Mouse (Mus musculus): ENCODE results near the gene Spem2.

The Spem2 gene

GRCm38 (mm10) chr11:69799394-69800137 lies 18.7 kb downstream of the Spem2 start:
- peak; percentile 66 to 73 for DNase-seq (ENCODE audit: low spot score in 2 of 2)

GRCm38 (mm10) chr11:69797924-69798323 lies 20.3 kb downstream of the Spem2 start:
- no peak for DNase-seq (ENCODE audit: low spot score in 2 of 2)

GRCm38 (mm10) chr11:69795983-69796435 lies 22.3 kb downstream of the Spem2 start:
- DNase-seq (ENCODE audit: low spot score in 2 of 2): no peak

GRCm38 (mm10) chr11:69795168-69795982 lies 22.9 kb downstream of the Spem2 start, which contains the start of gene Chrnb1:
Chrnb1 (minus strand) TSS chr11:69795943.
- DNase-seq (ENCODE audit: low spot score in 2 of 2): peak; percentile 98 to 99

- DNase-seq (ENCODE audit: low spot score in 2 of 2): no peak
These were observed 24.8 kb downstream of the Spem2 start for GRCm38 (mm10) chr11:69793429-69793828.

GRCm38 (mm10) chr11:69791420-69791819 lies 26.8 kb downstream of the Spem2 start:
- no peak for DNase-seq (ENCODE audit: low spot score in 2 of 2)

- DNase-seq (ENCODE audit: low spot score in 2 of 2): no peak
These were observed 28.8 kb downstream of the Spem2 start for GRCm38 (mm10) chr11:69789431-69789830.

GRCm38 (mm10) chr11:69787306-69787705 lies 31.0 kb downstream of the Spem2 start:
- DNase-seq (ENCODE audit: low spot score in 2 of 2): no peak

- DNase-seq (ENCODE audit: low spot score in 2 of 2): peak in 1 of 2 experiments; percentile 38
These were observed 33.4 kb downstream of the Spem2 start for GRCm38 (mm10) chr11:69784793-69785272.

GRCm38 (mm10) chr11:69781828-69782227 lies 36.4 kb downstream of the Spem2 start:
- no peak for DNase-seq (ENCODE audit: low spot score in 2 of 2)

GRCm38 (mm10) chr11:69778985-69779384 lies 39.3 kb downstream of the Spem2 start:
- no peak for DNase-seq (ENCODE audit: low spot score in 2 of 2)

GRCm38 (mm10) chr11:69778258-69778982 lies 39.8 kb downstream of the Spem2 start:
- DNase-seq (ENCODE audit: low spot score in 2 of 2): no peak

- no peak for DNase-seq (ENCODE audit: low spot score in 2 of 2)
These were observed 40.6 kb downstream of the Spem2 start for GRCm38 (mm10) chr11:69777504-69778257.

- no peak for DNase-seq (ENCODE audit: low spot score in 2 of 2)
These were observed 41.8 kb downstream of the Spem2 start for GRCm38 (mm10) chr11:69776488-69776887.

GRCm38 (mm10) chr11:69775716-69776115 lies 42.5 kb downstream of the Spem2 start:
- DNase-seq (ENCODE audit: low spot score in 2 of 2): no peak

GRCm38 (mm10) chr11:69774961-69775360 lies 43.3 kb downstream of the Spem2 start:
- peak; percentile 37 to 45 for DNase-seq (ENCODE audit: low spot score in 2 of 2)

- DNase-seq (ENCODE audit: low spot score in 2 of 2): no peak
These were observed 50.7 kb downstream of the Spem2 start for GRCm38 (mm10) chr11:69767625-69767909.

GRCm38 (mm10) chr11:69766872-69767624 lies 51.2 kb downstream of the Spem2 start:
- no peak for DNase-seq (ENCODE audit: low spot score in 2 of 2)
